Mouse (Mus musculus) left cerebral cortex, adult 8-10 months (tissue): Measurements from ENCODE around the gene Gdf7. TPM values are rescaled to one million over a fixed set of nuclear protein-coding genes. Genes with fewer than 3 reads are reported as not detected.

Source experiments
- DNase-seq, 2 experiments: peaks; one replicate each; pipeline ENCODE4 v3.0.0; 2022; ENCODE audit warnings: low spot score in 2 of 2
- total RNA-seq, 4 experiments: library from RNA; stranded (reverse); gene quantifications; 2 replicates each; pipeline ENCODE4 v1.2.4; 2022

Gene Gdf7
- total RNA-seq: under 1 TPM; 0.51 to 0.98 (median 0.82) TPM

DNA sequence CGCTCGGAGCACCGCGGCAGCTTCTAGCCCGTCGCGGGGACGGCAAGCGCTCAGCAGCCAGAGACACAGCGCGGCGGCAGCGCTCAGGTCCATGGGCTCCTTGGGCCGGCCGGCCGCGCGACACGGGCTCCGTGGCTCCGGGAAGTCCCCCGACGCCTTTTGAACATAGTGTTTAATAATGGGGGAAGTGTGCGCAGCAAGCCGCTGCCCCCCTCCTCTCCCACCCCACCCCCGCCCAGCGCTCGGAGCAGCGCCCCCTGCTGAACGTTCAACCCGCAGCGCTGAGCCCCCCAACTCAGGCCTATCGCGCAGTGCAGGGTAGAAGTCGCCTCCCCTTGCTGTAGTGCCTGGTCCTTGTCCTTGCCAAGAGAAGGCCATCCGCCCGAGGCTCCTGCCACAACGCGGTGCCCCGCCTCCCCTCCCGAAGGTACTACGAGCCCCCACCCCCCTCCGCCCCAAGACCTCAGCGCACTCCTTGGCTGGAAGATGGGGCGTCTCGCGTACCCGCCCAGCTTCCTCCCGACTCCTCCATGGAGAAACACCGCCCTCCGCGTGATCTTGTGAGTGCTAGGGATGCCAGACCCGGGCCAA lies at the start of gene Gdf7:
TSS of gene Gdf7 (minus strand) at position 114 of the 591 bp plus-strand sequence.
- no peak for DNase-seq

GRCm38 (mm10) chr12:8351025-8351903 lies 49.5 kb upstream of the Gdf7 start:
- no peak for DNase-seq

GRCm38 (mm10) chr12:8348733-8349513 lies 47.2 kb upstream of the Gdf7 start:
- no peak for DNase-seq

- DNase-seq: no peak
These were observed 46.1 kb upstream of the Gdf7 start for GRCm38 (mm10) chr12:8347746-8348462.

DNA sequence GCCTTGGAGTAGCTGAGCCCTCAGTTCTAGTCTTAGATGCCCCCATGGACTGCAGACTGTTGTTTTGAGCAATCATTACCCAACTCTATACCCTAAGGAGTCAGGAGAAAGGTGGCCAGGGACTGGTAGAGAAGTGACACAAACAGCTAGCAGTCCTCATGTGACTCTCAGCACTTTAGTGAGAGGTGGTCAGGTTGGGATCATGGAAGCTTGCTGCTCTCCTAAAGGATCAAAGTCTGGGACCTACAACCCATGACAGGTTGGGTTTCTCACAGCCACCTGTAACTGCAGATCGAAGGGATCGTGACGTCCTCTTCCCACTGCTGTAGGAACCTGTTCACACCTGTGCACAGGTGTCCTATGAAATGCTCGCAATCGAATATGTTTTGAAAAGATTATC lies 43.8 kb upstream of the Gdf7 start:
- no peak for DNase-seq

GRCm38 (mm10) chr12:8344897-8345296 lies 43.1 kb upstream of the Gdf7 start:
- DNase-seq: peak in 1 of 2 experiments; percentile 75

DNA sequence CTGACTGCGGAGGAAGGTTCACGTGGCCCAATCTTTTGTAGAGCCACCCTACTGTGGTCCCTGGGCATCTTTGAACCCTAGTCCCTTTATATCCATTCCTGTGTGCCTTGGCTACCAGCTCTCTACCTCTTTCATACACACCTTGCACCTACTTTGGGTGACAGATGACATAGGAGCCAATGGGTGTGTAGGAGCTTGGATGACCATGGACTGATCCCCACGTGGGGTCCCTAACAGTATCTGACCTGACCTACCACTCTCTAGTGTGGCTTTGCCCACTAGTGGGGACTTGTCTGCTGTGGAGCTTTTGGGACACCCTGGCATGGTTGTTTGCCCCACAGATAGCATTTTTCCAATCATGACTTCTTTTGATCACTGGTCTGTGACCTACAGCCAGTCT lies 41.6 kb upstream of the Gdf7 start:
- DNase-seq: no peak

DNA sequence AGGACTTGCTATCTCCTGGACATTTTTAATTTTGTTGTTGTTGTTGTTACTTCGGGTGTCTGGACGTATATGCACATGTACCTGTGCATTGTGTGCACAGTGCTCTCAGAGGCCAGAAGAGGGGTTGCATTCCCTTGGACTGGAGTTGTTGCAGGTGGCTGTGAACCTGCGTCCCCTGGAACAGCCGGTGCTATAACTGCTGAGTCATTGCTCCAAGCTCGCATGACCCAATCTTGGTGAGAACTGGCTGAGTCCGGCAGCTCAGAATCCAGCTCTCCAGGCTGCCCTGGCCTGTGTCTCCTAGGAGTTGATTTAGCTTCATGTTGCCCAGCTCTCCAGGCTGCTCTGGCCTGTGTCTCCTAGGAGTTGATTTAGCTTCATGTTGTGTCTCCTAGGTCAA lies 39.3 kb upstream of the Gdf7 start:
- DNase-seq: no peak

DNA sequence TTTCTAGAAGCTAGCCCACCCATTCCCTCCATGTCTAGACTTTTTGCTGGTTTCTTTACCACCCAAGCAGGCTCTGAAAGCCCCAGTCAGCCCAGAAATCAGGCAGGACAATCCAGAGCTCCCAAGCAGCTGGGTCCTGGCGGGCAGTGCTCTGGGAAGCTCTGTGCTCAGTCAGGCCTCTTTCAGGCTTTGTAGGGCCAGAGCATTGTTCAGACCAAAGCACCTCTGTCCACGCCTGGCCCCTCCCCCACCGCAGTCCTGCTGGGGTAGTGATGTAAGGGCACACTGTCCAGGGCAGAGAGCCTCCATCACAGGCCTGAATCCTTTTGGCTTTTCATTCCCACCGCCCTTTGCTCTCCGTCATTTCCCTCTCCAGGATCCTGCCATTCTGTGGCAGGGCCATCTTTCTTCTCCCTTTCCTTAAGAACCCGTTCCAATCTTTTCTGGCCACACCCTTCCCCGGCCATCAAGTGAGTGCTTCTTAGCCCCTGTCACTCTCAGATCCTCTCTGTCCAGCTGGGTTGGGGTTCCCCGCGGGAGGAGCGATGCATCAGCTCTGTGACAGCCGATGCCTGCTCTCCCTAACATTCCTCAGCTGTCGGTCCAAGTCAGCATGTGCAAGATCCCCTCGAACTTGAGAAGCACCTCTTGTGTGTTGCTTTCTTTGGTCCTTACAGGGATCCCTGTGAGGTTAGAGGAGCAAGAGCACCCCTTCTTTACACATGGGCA lies 38.0 kb upstream of the Gdf7 start:
- DNase-seq: no peak

DNA sequence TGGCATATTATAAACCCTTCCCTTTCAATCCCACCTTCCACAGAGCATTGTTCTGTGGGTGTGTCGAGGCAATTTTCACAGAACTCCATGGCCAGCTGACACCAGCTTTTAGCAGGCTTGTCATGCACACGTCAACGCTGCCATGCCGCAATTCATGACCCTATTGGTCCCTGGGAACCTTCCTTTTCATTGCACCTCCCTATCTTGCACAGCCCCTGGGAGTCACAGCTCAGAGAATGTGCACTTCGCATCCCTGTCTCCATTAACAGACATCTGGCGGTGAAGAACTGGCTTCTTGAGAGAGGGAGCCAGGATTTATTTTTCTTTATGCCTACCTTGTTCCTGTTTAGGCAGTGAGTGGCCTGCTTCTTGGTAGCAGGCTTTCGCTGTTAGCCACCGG lies 37.2 kb upstream of the Gdf7 start:
- no peak for DNase-seq

DNA sequence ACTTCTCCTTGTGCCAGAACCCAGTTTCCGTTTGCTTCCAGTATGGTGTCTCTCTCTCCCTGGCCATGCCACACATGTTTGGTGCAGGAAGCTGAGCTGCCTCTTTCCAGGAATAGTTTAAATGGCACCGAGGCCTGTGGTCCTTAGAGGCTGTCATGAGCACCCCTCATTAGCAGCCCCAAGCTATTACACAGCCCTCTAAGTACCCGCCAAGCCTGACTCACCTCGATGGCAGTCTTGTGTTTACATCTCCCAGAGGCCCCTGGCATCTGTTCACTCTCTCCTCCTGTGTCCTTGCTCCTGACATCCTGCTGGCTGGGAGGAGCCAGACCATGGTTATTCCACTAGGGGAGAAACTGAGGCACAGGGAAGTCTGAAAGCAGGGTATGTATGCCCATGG lies 36.7 kb upstream of the Gdf7 start:
- DNase-seq: no peak

GRCm38 (mm10) chr12:8337286-8338060 lies 35.7 kb upstream of the Gdf7 start:
- DNase-seq: no peak

GRCm38 (mm10) chr12:8336601-8337285 lies 35.0 kb upstream of the Gdf7 start:
- no peak for DNase-seq

GRCm38 (mm10) chr12:8335503-8335902 lies 33.7 kb upstream of the Gdf7 start:
- DNase-seq: no peak

DNA sequence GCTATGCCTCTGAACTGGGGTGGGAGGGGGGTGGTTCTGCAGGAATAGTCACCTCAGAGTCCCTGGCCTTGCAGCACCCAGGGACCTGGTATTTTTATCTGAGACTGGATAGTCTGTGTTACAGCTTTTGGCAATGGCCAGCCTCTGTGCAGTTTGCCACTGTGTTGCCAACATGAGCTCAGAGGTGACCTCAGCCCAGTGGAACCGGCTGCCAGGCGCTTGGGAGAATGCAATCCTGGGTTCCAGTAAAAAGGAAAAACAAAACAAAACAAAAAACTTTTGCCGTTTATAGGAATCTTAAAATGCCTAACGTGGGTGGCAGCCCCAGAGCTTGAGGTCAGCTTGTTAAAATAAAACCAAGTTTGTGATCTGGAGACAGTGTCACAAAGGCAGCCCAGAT lies 32.5 kb upstream of the Gdf7 start:
- DNase-seq: no peak

DNA sequence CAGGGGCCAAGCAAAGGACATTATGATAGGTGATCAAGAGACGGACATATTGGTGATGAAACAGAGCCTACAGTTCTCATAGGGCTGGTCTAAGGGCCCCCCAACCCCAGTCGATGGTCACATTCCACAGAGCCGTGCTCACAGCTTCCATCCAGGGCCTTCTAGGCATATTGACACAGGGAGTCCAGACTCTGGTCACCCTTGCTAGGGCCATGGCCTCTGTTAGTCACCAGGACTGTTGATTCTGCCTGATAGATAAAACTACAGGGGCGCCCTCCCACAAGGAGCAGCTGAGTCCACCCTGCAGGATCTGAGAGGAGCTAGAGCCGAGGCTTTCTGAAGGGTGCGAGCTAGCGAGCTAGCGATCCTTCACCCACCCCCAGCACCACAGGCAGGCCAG lies 31.9 kb upstream of the Gdf7 start:
- DNase-seq: no peak

GRCm38 (mm10) chr12:8332174-8332542 lies 30.4 kb upstream of the Gdf7 start:
- DNase-seq: no peak

DNA sequence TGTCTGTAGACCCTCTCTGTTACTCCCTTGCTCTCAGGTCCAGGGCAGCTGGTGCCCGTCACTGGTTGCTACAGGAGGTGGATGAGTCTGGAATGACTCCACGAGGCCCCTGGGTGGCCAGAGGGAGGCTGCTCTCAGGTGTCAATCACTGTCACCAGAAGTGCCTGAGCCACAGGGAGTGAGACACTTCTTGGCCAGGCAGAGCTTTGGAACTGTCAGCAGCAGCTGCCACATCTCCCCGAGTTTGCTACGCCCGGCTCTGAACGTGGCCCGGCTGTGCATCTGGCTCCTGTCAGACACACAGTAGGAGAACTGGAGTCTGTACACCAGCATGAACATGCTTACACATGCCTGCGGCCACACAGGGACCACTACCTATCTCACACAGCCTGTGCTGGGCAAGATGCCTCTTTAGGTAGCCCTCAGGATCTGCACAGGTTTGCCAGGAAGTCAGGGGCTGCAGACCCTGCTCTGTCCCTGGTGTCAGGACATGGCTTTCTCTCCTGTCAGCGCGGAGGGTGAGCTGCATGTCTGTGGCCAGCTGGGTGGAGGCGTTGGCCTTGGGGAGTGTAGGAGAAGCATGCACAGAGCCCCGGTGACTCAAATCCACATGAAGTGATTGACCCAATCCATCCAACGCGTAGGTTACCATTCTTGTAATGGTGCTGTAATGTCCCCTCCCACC lies 29.9 kb upstream of the Gdf7 start:
- no peak for DNase-seq

GRCm38 (mm10) chr12:8329236-8329635 lies 27.5 kb upstream of the Gdf7 start:
- no peak for DNase-seq
